Mouse (Mus musculus): ENCODE measurements around the gene Dyrk3.

Dyrk3 gene

GRCm38 (mm10) chr1:131085957-131086739 is 52.0 kb downstream of the Dyrk3 start:
- no peak for DNase-seq (ENCODE audit: low read depth in 1 of 2, low spot score in 2 of 2)

GRCm38 (mm10) chr1:131085272-131085671 is 52.9 kb downstream of the Dyrk3 start:
- DNase-seq (ENCODE audit: low read depth in 1 of 2, low spot score in 2 of 2), result no peak

DNA sequence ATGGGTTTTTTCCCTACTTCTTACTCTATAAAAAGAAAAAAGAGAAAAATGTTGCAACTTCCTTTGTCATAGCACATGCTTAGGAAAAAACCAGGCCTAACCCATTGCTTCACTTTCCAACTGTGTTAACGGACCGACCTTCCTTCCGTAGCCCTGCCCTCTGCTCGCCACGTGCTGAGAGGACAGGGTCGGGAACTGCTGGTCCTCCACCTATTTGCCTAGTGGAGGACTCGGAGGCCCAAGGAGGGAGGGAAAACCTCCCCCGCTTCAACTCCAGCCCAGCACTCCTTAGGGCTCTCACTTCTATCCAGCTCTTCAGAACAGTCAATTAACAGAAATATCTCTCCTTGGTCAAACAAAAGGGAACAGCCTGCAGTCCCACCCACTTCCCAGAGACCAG is 53.9 kb downstream of the Dyrk3 start:
- DNase-seq (ENCODE audit: low read depth in 1 of 2, low spot score in 2 of 2), result peak in 1 of 2 experiments; percentile 45

DNA sequence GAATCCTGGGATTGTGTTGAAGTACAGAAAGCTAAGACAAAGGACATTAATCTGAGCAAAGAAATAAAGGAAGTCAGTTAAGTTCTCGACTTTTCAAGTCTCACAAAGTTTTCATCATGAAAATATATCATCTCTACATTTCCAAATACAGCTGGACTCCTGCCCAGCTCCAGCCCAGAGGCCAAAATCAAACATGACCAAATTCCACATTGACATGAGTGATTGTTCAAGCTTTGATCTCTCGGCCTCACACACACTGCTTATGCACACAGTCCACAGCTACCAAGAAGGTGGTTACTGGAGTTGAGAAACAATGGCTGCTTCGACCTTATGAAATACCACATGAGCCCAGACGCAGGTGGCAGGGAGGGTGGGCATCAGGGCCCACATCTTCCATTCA is 54.5 kb downstream of the Dyrk3 start:
- no peak for DNase-seq (ENCODE audit: low read depth in 1 of 2, low spot score in 2 of 2)

DNA sequence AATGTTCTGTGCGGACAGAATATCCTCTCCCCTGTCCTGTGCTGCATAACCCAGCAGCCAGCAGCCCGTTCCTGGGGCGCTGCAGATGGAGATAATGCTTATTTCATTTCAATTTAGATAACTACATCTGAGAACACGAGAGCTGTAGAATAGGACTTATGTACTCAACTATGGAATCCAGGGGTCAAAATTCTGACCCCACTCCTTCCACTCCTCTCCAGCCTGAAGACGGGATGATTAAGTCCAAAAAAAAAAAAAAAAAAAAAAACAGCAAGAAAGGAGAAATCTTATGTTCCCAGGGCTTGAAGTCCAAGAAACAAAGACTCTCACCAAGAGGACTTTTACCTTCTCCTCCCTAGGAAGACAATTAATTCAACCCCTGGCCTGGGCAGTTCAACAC is 55.0 kb downstream of the Dyrk3 start:
- no peak for DNase-seq (ENCODE audit: low read depth in 1 of 2, low spot score in 2 of 2)

DNA sequence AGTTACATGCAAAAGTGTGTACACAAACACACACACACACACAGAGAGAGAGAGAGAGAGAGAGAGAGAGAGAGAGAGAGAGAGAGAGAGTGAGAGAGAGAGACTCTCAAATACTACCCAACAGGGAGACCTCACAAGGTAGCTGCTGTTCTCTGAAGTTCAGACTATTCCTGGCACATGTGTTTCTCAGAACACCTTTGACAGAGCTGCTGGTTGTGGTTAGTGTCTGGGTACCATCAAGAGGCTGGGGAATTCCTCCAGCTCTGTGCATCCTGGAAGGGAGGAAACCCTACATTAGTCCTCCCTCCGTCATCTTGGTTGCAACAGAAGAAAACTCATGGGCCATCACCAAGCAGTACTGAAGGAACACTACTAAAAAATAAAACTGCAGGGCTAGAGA is 57.5 kb downstream of the Dyrk3 start:
- no peak for DNase-seq (ENCODE audit: low read depth in 1 of 2, low spot score in 2 of 2)

DNA sequence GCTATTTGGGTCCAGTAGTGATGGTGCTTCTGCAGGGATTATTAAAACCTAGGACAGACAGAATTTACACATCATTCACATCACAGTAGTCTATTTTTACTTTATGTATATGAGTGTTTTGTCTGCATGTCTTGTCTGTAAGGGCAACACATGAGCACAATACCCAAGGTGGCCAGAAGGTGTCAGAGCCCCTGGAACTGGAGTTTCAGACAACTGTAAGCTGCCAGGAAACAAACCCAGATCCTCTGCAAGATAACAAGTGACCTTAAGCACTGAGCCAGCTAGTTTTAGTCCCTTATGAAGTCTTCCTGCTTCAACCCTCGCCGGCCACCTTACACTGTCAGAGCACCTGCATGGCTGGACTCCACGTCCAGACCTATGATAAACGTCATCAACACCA is 58.4 kb downstream of the Dyrk3 start:
- DNase-seq (ENCODE audit: low read depth in 1 of 2, low spot score in 2 of 2), result no peak

DNA sequence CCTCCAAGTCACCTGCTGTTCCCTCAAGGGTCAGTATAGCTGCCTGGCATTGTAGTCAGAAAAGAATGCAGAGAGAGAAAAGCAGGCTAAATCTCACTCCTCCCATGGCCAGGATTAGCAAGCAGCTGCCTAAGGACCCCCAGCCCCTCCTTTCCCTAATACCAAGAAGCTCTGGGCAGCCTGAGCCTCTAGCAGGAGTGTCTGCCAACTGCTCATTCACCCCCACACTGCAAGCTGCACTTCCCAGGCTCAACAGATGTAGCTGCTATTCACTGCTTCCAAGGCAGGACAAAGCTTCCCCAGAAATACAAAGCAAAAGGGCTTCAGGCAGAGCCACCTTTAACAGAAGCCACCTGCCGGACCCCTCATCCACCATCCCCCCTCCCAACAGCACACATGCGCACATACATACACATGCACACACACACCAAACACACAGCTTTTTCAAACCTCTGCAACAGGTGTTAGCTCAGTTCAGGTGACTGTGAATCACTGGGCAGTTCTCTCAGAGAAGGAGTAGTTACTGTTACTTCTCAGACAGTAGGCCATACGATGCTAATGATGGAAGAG is 59.3 kb downstream of the Dyrk3 start:
- DNase-seq (ENCODE audit: low read depth in 1 of 2, low spot score in 2 of 2), result no peak

All from monocyte, adult 2 months (primary cell).